Mouse (Mus musculus): ENCODE data around the gene Pigr. TPM values are rescaled to one million over a fixed set of nuclear protein-coding genes. Genes with fewer than 3 reads are reported as not detected.
A peak's percentile ranks its signal among the peaks of the same experiment; 100 is the strongest.

Gene Pigr
- polyA plus RNA-seq, 1 experiment: 0.01 TPM

GRCm38 (mm10) chr1:130854819-130855218 lies 28.3 kb downstream of the Pigr start:
- TF ChIP-seq TCF3 (IDR thresholded peaks at IDR 0.05; ENCODE audit: insufficient read length, low read depth): no peak
- TF ChIP-seq MYOD1 (IDR thresholded peaks at IDR 0.05; ENCODE audit: control insufficient read depth in 1 of 3, insufficient read length in 2 of 3, low read depth in 2 of 3): no peak
- no peak for TF ChIP-seq POLR2AphosphoS2 (IDR thresholded peaks at IDR 0.05; ENCODE audit: insufficient read length, low read depth)
- peaks cover 24% of the 10 kb centered on the region for H3K27me3 ChIP-seq (ENCODE audit: control insufficient read depth, insufficient read depth, insufficient read length)
- no peak overlapping the region for H3K4me2 ChIP-seq (ENCODE audit: low read depth)
- H3K36me3 ChIP-seq (ENCODE audit: control insufficient read depth, insufficient read depth): no peaks in the 10 kb centered on the region
- H3K4me3 ChIP-seq: no peak overlapping the region
- H3K79me2 ChIP-seq (ENCODE audit: control insufficient read depth, insufficient read depth): no peaks in the 10 kb centered on the region
- no peak overlapping the region for H3ac ChIP-seq (ENCODE audit: control insufficient read depth, insufficient read length)

DNA sequence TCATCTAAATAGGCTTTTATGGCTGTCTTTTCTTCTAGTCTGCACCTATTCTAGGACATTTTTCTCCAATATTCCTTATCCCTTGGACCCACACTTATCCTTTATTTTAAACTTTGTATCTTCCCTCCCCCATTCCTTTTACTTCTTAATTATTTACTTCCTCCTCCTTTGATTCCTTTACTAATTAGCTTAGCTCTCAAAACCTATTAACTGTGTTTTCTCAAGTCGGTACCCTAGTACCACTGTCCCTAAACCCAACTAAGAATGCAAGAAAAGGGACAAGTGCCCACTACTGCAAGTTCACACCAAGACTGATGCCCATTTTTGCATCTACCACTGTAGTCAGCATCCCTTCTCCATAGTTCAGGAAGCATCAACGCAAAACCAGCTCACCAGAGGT lies 29.2 kb downstream of the Pigr start:
- no peaks in the 10 kb centered on the region for H3K36me3 ChIP-seq (ENCODE audit: control insufficient read depth, insufficient read depth)
- peaks cover 15% of the 10 kb centered on the region for H3K27me3 ChIP-seq (ENCODE audit: control insufficient read depth, insufficient read depth, insufficient read length)
- H3K79me2 ChIP-seq (ENCODE audit: control insufficient read depth, insufficient read depth): no peaks in the 10 kb centered on the region
- H3K4me3 ChIP-seq: no peak overlapping the region
- no peak overlapping the region for H3ac ChIP-seq (ENCODE audit: control insufficient read depth, insufficient read length)
- no peak overlapping the region for H3K4me2 ChIP-seq (ENCODE audit: low read depth)
- TF ChIP-seq MYOD1 (IDR thresholded peaks at IDR 0.05; ENCODE audit: control insufficient read depth in 1 of 3, insufficient read length in 2 of 3, low read depth in 2 of 3): no peak
- TF ChIP-seq TCF12 (IDR thresholded peaks at IDR 0.05; ENCODE audit: insufficient read depth, poor library complexity, severe bottlenecking): no peak
- TF ChIP-seq POLR2A (IDR thresholded peaks at IDR 0.05; ENCODE audit: insufficient read length, low read depth): no peak
- TF ChIP-seq SRF (IDR thresholded peaks at IDR 0.05; ENCODE audit: control insufficient read depth, insufficient read length, low read depth): no peak
- no peak for TF ChIP-seq MAX (IDR thresholded peaks at IDR 0.05; ENCODE audit: low read depth)
- no peak for TF ChIP-seq TCF3 (IDR thresholded peaks at IDR 0.05; ENCODE audit: insufficient read length, low read depth)
- TF ChIP-seq REST (IDR thresholded peaks at IDR 0.05; ENCODE audit: insufficient read depth, insufficient read length): no peak
- no peak for TF ChIP-seq E2F4 (IDR thresholded peaks at IDR 0.05; ENCODE audit: insufficient read depth)
- TF ChIP-seq MYOG (IDR thresholded peaks at IDR 0.05; ENCODE audit: control insufficient read depth in 1 of 3, insufficient read depth in 1 of 3, insufficient read length in 2 of 3, low read depth in 2 of 3): no peak
- TF ChIP-seq POLR2AphosphoS2 (IDR thresholded peaks at IDR 0.05; ENCODE audit: insufficient read length, low read depth): no peak

DNA sequence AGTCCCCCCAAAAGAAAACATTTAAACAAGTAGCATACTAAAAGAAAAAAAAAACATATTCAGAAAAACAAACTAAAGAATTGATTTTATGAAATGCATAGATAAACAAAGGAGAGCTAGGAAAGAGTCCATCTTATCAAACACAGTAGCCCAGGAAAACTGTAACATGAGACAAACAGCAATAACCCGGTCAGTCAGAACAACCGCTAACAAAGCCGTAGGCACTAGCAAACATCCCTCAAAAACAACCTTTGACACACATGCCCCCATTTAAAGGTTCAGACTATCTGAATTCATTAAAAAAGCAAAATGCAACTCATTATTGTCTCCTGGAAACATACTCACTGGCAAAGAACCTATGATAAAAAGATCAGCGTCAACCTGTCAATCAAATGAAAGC lies 31.0 kb downstream of the Pigr start:
- no peak for TF ChIP-seq REST (IDR thresholded peaks at IDR 0.05; ENCODE audit: insufficient read depth, insufficient read length)
- no peak for TF ChIP-seq MYOD1 (IDR thresholded peaks at IDR 0.05; ENCODE audit: control insufficient read depth in 1 of 3, insufficient read length in 2 of 3, low read depth in 2 of 3)
- TF ChIP-seq E2F4 (IDR thresholded peaks at IDR 0.05; ENCODE audit: insufficient read depth): no peak
- TF ChIP-seq CEBPB (IDR thresholded peaks at IDR 0.05; ENCODE audit: insufficient read depth, poor library complexity, severe bottlenecking): no peak
- TF ChIP-seq MYOG (IDR thresholded peaks at IDR 0.05; ENCODE audit: control insufficient read depth in 1 of 3, insufficient read depth in 1 of 3, insufficient read length in 2 of 3, low read depth in 2 of 3): no peak
- TF ChIP-seq POLR2A (IDR thresholded peaks at IDR 0.05; ENCODE audit: insufficient read length, low read depth): no peak
- Histone ChIP-seq H3K4me3 (no peak overlapping the region), H3K79me2 (ENCODE audit: control insufficient read depth, insufficient read depth) (no peaks in the 10 kb centered on the region), H3K36me3 (ENCODE audit: control insufficient read depth, insufficient read depth) (no peaks in the 10 kb centered on the region), H3K4me2 (ENCODE audit: low read depth) (no peak overlapping the region), H3K27me3 (ENCODE audit: control insufficient read depth, insufficient read depth, insufficient read length) (peaks cover 12% of the 10 kb centered on the region), H3ac (ENCODE audit: control insufficient read depth, insufficient read length) (no peak overlapping the region)

GRCm38 (mm10) chr1:130864238-130864637 lies 37.8 kb downstream of the Pigr start:
- H3ac ChIP-seq (ENCODE audit: control insufficient read depth, insufficient read length): no peak overlapping the region
- H3K27me3 ChIP-seq (ENCODE audit: control insufficient read depth, insufficient read depth, insufficient read length): no peaks in the 10 kb centered on the region
- H3K79me2 ChIP-seq (ENCODE audit: control insufficient read depth, insufficient read depth): no peaks in the 10 kb centered on the region
- H3K4me3 ChIP-seq: no peak overlapping the region
- no peak overlapping the region for H3K4me2 ChIP-seq (ENCODE audit: low read depth)
- no peak for TF ChIP-seq TCF3 (IDR thresholded peaks at IDR 0.05; ENCODE audit: insufficient read length, low read depth)
- no peak for TF ChIP-seq SRF (IDR thresholded peaks at IDR 0.05; ENCODE audit: control insufficient read depth, insufficient read length, low read depth)
- no peak for TF ChIP-seq MYOG (IDR thresholded peaks at IDR 0.05; ENCODE audit: control insufficient read depth in 1 of 3, insufficient read depth in 1 of 3, insufficient read length in 2 of 3, low read depth in 2 of 3)
- no peak for TF ChIP-seq MAX (IDR thresholded peaks at IDR 0.05; ENCODE audit: low read depth)
- no peak for TF ChIP-seq CEBPB (IDR thresholded peaks at IDR 0.05; ENCODE audit: insufficient read depth, poor library complexity, severe bottlenecking)
- no peak for TF ChIP-seq POLR2AphosphoS2 (IDR thresholded peaks at IDR 0.05; ENCODE audit: insufficient read length, low read depth)
- TF ChIP-seq POLR2A (IDR thresholded peaks at IDR 0.05; ENCODE audit: insufficient read length, low read depth): no peak
- TF ChIP-seq TCF12 (IDR thresholded peaks at IDR 0.05; ENCODE audit: insufficient read depth, poor library complexity, severe bottlenecking): no peak
- peak; percentile 19 for TF ChIP-seq USF1 (IDR thresholded peaks at IDR 0.05; ENCODE audit: low read depth)
- TF ChIP-seq REST (IDR thresholded peaks at IDR 0.05; ENCODE audit: insufficient read depth, insufficient read length): no peak
- TF ChIP-seq E2F4 (IDR thresholded peaks at IDR 0.05; ENCODE audit: insufficient read depth): no peak
- peak in 1 of 3 experiments; percentile 61 for TF ChIP-seq MYOD1 (IDR thresholded peaks at IDR 0.05; ENCODE audit: control insufficient read depth in 1 of 3, insufficient read length in 2 of 3, low read depth in 2 of 3)
- H3K36me3 ChIP-seq (ENCODE audit: control insufficient read depth, insufficient read depth): no peaks in the 10 kb centered on the region

GRCm38 (mm10) chr1:130864741-130865140 lies 38.3 kb downstream of the Pigr start:
- no peak overlapping the region for H3K4me2 ChIP-seq (ENCODE audit: low read depth)
- H3K36me3 ChIP-seq (ENCODE audit: control insufficient read depth, insufficient read depth): no peaks in the 10 kb centered on the region
- no peak overlapping the region for H3ac ChIP-seq (ENCODE audit: control insufficient read depth, insufficient read length)
- TF ChIP-seq TCF12 (IDR thresholded peaks at IDR 0.05; ENCODE audit: insufficient read depth, poor library complexity, severe bottlenecking) (no peak), POLR2A (IDR thresholded peaks at IDR 0.05; ENCODE audit: insufficient read length, low read depth) (no peak), MYOG (IDR thresholded peaks at IDR 0.05; ENCODE audit: control insufficient read depth in 1 of 3, insufficient read depth in 1 of 3, insufficient read length in 2 of 3, low read depth in 2 of 3) (no peak), MAX (IDR thresholded peaks at IDR 0.05; ENCODE audit: low read depth) (no peak), TCF3 (IDR thresholded peaks at IDR 0.05; ENCODE audit: insufficient read length, low read depth) (no peak), CEBPB (IDR thresholded peaks at IDR 0.05; ENCODE audit: insufficient read depth, poor library complexity, severe bottlenecking) (no peak), USF1 (IDR thresholded peaks at IDR 0.05; ENCODE audit: low read depth) (no peak), REST (IDR thresholded peaks at IDR 0.05; ENCODE audit: insufficient read depth, insufficient read length) (no peak), POLR2AphosphoS2 (IDR thresholded peaks at IDR 0.05; ENCODE audit: insufficient read length, low read depth) (no peak), E2F4 (IDR thresholded peaks at IDR 0.05; ENCODE audit: insufficient read depth) (no peak), SRF (IDR thresholded peaks at IDR 0.05; ENCODE audit: control insufficient read depth, insufficient read length, low read depth) (no peak), MYOD1 (IDR thresholded peaks at IDR 0.05; ENCODE audit: control insufficient read depth in 1 of 3, insufficient read length in 2 of 3, low read depth in 2 of 3) (no peak)
- no peaks in the 10 kb centered on the region for H3K79me2 ChIP-seq (ENCODE audit: control insufficient read depth, insufficient read depth)
- H3K27me3 ChIP-seq (ENCODE audit: control insufficient read depth, insufficient read depth, insufficient read length): no peaks in the 10 kb centered on the region
- no peak overlapping the region for H3K4me3 ChIP-seq

Data from myocyte (in vitro differentiated cells).